Mouse (Mus musculus): ENCODE data around the gene Cux1.
A peak's percentile ranks its signal among the peaks of the same experiment; 100 is the strongest.

Cux1 gene

GRCm38 (mm10) chr5:136568026-136568765 is 906 bp upstream of the Cux1 start:
- DNase-seq (ENCODE audit: low spot score in 2 of 2): no peak

DNA sequence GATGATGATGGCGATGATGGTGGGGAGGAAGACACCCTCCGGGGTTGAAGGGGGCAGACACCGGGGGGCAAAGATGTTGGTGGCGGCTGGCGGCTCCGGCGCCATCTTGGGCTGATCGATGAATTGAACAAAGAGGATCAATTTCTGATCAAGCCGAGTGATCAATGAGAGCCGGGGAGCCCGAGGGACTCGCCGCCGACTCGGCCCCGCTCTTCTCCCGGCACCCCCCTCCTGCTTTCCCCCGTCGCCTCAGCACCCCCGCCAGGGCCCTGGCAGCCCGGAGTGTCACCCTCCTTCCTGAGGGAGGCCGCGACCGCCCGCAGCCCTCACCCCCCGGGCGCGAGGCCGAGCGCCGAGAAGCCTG is 496 bp downstream of the Cux1 start:
- no peak for DNase-seq (ENCODE audit: low spot score in 2 of 2)

DNA sequence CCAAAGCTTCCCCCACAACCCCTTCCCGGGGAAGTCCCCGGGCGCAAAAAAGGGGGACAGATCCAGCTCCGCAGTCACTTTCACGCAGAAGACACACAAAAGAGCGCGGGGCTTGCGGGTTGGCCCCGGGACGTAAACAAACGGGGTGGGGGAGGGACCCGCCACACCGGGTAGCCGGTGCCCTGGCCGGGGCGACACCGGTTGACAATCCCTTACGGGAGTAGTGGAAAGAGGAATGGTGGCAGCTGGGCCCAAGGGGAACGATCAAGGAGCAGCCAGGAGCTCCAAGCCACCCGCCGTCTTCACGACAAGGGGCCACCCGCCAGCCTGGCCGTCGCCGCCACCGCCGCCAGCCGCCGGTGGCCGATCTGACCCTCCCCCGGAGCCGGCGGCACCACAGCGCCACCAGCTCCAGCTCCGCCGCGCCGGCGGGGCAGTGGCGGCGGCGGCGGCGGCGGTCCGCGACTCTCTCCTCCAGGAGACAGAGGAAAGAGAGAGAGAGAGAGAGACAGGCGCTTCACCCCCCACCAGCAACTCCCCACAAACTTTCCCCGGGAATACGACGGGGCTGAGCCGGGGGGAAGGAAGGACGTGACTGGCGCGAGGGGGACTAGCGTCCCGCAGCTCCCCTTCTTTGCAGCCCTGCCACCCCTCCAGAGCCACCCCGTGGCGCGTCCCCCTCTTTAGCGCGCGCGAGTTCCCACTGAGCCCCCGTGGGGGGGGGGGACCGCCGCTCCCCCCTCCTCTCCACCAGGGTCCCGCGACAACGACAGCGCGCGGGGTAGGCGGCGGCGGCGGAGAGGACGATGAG is 1.1 kb downstream of the Cux1 start:
- peak in 1 of 2 experiments; percentile 49 for DNase-seq (ENCODE audit: low spot score in 2 of 2)

DNA sequence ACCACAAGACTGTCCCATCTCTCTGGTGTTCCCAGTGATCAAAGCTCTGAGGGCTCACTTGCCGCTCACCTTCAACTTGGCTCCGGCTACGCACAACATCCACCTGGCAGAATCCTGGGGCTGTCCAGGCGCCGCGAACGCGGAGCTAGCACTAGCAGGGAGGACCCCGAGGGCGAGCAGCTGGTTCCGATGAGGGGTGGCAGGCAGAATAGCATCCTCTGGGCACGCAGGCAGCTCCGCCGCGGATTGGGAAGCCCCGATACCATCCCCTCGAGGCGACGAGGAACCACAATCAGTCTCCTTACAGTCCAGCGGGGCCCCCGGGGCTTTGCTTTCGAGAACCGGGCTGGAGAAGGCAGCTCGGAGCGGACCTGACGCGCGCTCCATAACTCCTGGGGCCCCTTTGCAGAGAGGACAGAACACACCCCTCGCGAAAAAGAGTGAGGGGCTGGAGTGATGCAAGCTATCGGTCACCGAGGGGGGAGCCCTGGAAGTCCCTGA is 1.9 kb downstream of the Cux1 start:
- DNase-seq (ENCODE audit: low spot score in 2 of 2): peak in 1 of 2 experiments; percentile 25

GRCm38 (mm10) chr5:136564613-136565299 is 2.5 kb downstream of the Cux1 start:
- DNase-seq (ENCODE audit: low spot score in 2 of 2): no peak

DNA sequence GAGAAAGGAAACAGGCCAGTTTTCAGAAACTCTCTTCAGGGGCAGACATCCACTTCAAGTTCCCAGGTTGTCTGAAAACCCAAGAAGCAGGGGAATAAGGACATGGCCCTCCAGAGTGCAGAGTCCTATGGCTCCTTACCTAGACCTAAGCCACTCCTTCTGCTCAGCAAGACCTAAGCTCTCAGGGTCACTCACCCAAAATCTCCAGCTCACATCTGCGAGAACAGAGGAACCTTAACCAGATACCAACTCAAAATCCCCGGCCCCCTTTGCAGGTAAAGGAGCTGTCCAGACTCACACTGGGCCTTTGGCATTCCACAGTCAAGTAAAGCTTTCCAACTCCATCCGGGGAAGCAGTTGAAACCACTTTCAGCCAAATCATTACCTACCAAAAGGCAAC is 3.3 kb downstream of the Cux1 start:
- no peak for DNase-seq (ENCODE audit: low spot score in 2 of 2)

DNA sequence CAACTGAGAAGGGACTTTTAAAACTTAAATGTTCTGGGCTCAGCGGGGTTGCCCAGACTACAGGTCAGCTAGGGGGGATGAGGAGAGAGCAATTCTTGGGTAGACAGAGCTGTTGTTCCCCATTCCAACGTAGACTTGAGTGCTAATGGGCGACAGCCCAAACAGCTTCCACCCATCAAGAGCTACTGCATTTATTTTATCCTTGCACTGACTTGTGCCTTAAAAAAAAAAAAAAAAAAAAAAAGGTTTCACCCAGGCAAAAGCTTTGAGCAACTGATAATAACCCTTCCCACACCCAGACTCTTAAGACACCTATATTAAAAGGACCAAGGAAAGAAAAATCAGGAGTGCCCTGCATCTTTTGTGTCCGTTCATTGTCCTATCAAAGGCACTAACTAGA is 4.2 kb downstream of the Cux1 start:
- DNase-seq (ENCODE audit: low spot score in 2 of 2): no peak

- DNase-seq (ENCODE audit: low spot score in 2 of 2): no peak
Observed at GRCm38 (mm10) chr5:136562212-136562611, 5.1 kb downstream of the Cux1 start.

- no peak for DNase-seq (ENCODE audit: low spot score in 2 of 2)
Observed at GRCm38 (mm10) chr5:136561641-136562040, 5.6 kb downstream of the Cux1 start.

DNA sequence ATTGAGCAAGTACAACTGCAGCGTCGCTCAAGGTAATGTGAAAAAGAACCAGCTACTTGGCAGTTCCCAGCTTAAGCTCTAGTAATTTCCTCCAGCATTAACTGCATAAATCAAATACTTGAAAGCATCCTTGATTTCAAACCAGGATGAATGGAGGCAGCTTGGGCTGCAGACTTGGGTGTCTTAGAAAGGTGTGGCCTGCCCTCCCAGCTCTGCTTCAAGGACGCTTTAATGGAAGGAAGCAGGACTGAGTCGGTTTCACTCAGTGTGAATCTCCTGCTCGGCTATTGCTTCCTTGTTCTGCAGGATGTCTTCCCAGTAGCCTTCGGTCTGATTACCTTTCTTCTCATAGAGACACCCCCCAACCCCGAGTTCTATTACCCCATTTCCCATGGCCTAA is 6.6 kb downstream of the Cux1 start:
- DNase-seq (ENCODE audit: low spot score in 2 of 2): no peak

DNA sequence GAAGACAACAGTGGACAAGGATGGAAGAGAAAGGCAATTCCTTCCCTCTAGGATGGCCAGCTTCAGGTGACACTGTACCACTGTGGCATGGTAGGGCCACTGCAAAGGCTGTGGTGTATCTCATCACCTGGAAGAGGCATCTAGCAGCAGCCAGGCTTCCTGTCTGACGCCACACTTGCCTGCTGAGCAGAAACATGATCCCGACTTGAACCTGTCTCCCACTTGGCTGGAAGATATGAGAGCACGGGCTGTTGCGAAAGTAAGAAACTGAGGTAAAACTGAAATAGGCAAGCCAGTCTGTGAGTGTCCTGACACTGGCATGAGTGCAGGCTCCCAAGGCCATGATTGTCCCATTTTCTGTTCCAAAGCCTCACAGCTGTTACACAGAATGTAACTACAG is 9.8 kb downstream of the Cux1 start:
- DNase-seq (ENCODE audit: low spot score in 2 of 2): no peak

GRCm38 (mm10) chr5:136556328-136557262 is 10.7 kb downstream of the Cux1 start:
- no peak for DNase-seq (ENCODE audit: low spot score in 2 of 2)

- DNase-seq (ENCODE audit: low spot score in 2 of 2): peak in 1 of 2 experiments; percentile 55
Observed at GRCm38 (mm10) chr5:136555703-136556102, 11.6 kb downstream of the Cux1 start.

DNA sequence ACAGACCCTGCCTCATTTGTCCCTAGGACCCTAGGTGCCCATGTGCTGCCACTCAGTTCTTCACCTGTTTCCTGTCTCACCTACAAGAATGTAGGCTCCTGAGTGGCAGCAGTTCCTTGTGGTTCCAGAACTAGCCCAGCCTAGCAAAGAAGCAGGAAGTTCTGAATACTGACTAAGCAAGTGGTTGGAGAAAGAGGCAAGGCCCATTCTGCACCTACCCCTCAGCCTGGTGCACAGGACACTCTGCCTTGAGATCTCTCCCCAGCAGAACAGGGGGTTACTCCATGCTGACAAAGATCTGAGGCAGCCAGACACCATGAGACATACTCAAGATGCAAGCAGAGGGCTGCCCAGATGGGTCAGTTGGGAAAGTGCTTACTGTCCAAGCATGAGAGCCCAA is 14.5 kb downstream of the Cux1 start:
- DNase-seq (ENCODE audit: low spot score in 2 of 2): no peak

DNA sequence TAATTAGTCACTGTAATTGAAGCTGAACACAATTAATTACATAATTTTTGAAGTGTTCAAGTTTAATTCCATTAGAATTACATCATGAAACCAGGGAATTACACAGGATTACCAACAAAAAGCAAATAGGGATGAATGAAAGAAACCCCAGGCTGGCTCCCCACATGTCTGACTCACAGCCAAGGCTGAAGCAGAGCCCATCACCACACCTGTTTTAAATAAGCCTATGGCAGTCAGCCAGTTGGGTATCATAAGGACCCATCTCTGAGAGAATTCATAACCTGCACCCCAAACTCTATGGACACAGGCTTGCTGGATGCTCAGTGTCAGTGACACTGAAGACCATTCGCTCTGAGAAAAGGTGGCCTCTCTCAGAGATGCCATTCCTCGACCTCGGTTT is 15.2 kb downstream of the Cux1 start:
- DNase-seq (ENCODE audit: low spot score in 2 of 2): no peak

DNA sequence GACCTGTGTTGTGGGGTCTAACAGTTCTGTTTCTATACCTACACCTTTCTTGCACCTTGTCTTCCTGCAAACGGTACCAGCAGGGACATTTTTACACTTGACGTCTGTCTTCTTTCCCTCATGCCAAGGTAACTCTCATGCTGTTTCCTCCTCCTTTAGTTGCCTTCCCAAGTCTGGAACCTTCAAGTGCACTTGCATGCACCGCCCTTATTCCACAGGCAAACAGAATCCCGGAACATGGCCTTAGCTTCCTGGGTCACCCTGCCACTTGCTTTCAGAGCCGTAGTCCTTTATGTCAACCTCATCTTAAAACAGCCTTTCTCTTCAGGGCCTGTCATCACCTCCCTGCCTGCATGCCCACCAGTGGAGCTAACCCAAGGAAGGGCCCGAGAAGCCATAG is 15.7 kb downstream of the Cux1 start:
- no peak for DNase-seq (ENCODE audit: low spot score in 2 of 2)

GRCm38 (mm10) chr5:136550726-136551125 is 16.6 kb downstream of the Cux1 start:
- DNase-seq (ENCODE audit: low spot score in 2 of 2): no peak

GRCm38 (mm10) chr5:136548776-136549175 is 18.5 kb downstream of the Cux1 start:
- peak in 1 of 2 experiments; percentile 25 for DNase-seq (ENCODE audit: low spot score in 2 of 2)

DNA sequence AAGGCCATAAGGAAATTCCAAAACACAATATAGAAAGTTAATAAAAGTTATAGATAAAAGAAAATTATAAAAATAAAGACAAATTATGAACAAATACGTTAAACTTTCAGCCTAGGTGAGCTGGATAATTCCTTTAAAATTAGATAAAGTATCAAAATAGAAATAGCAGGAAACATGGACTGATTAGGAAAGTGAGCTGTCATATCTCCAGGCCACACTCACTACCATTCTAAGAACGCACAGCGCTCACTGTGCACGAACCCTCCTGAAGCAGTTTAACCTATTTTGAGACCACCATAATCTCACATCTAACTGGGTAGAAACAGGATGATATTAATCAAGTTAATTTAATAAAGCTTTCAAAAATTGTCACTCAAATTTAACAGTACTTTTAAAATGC is 22.2 kb downstream of the Cux1 start:
- DNase-seq (ENCODE audit: low spot score in 2 of 2): no peak

DNA sequence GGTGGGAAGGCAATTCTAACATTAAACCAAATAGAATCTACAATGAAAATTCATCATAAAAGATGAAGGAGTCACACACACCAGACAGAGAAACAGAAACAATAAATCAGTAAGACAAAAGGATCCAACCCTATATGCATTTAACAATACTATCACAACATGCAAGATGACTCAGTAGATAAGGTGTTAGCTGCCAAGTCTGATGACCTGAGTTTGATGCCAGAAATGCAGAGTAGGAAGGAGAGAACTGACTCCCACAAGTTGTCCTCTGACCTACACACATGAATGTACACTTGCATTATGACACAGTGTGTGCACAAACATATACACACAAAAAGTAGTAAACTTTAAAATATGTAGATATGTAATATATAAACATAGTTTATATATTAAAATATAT is 24.1 kb downstream of the Cux1 start:
- DNase-seq (ENCODE audit: low spot score in 2 of 2): no peak

DNA sequence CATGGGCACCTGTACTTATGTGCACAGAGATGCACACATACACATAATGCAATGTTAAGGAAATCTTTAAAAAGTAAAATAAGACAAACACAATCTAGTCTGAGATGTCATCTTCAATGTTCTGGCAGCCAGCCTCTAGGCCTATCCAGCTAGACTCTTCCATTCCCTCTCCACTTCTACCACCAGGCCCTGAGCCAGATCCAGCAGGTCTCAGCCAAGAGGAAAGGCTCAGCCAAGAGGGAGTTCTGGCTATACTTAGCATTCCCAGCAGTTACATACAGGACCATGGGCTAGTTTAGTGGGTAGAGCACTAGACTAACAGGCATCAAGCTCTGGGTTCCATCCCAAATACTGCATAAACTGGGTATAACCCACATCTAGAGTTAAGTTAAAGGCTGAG is 26.3 kb downstream of the Cux1 start:
- peak in 1 of 2 experiments; percentile 57 for DNase-seq (ENCODE audit: low spot score in 2 of 2)
